In genomic region chr3:90475831-90476611, GRCm38 (mm10) we compare ENCODE assay signal across 8 mouse cellular contexts. TPM values are rescaled to one million over a fixed set of nuclear protein-coding genes. Genes with fewer than 3 reads are reported as not detected.
DNase-seq lines count a peak whose midpoint lies in the region; ATAC-seq lines count a peak whose summit lies in the region.

Ilf2 (plus strand) TSS chr3:90476126.

- under 1% methylated on average over 45 of the region's 45 CpGs for WGBS in hindbrain, embryonic 14.5 days

- peak within 1 kb of the TSS; percentile 66 for H3K4me3 ChIP-seq in hindbrain, embryonic 14.5 days (replicated peaks; ENCODE audit: low read length)

- H3K4me2 ChIP-seq in hindbrain, embryonic 14.5 days (replicated peaks) = peak within 1 kb of the TSS; percentile 78

- peak within 1 kb of the TSS; percentile 85 for H3K9ac ChIP-seq in hindbrain, embryonic 14.5 days

- peaks cover 12% of the 10 kb centered on the region for H3K4me1 ChIP-seq in hindbrain, embryonic 14.5 days (replicated peaks; ENCODE audit: control insufficient read depth, insufficient read depth, low read length)

- ATAC-seq in hindbrain, embryonic 14.5 days (ENCODE audit: low FRiP score) = peak; percentile 99

- no peaks in the 10 kb centered on the region for H3K27me3 ChIP-seq in hindbrain, embryonic 14.5 days (ENCODE audit: control insufficient read depth, insufficient read depth, low read length)

- H3K36me3 ChIP-seq in hindbrain, embryonic 14.5 days (replicated peaks; ENCODE audit: control insufficient read depth, insufficient read depth) = peaks cover 38% of the 10 kb centered on the region

- no peaks in the 10 kb centered on the region for H3K9me3 ChIP-seq in hindbrain, embryonic 14.5 days (ENCODE audit: control insufficient read depth, low read length)

- DNase-seq in R1 (ENCODE audit: low read depth, low spot score) = peak; percentile 99
- DNase-seq in cerebellum, postnatal 25 days = peak; percentile 96
- DNase-seq in frontal cortex, postnatal 25 days (ENCODE audit: low spot score in 2 of 2) = peak; percentile 90 to 92
- DNase-seq in hindbrain, embryonic 14.5 days (ENCODE audit: low spot score) = peak; percentile 100
- peak; percentile 93 to 95 for DNase-seq in layer of hippocampus, postnatal 36 days
- DNase-seq in lung, postnatal 36 days = peak; percentile 97
- DNase-seq in retina, postnatal 1 day = peak; percentile 100
- peak; percentile 83 to 93 for DNase-seq in urinary bladder, adult 18-20 months (ENCODE audit: low spot score in 2 of 2)

- H3K27ac ChIP-seq in hindbrain, embryonic 14.5 days = peak within 1 kb of the TSS; percentile 90

RNA-seq across cellular contexts. Expression of gene Ilf2, which starts in this region (rescaled TPM):
- 228 and 235 TPM in 2 replicates for polyA plus RNA-seq in hindbrain, embryonic 14.5 days (2014; fragmentation: Nextera tagmentation; extraction: Ambion mirVana)
- total RNA-seq in layer of hippocampus, postnatal 36 days (2021) = 10 to 100 TPM; 83.0 to 83.8 TPM

Comparison
In these comparisons a context has a peak if more than half of its experiments do, and no peak if none do; other contexts are left out.
1. Peak in every context shown above with its lines: DNase-seq, ATAC-seq, H3K4me3 ChIP-seq and H3K27ac ChIP-seq.